Mouse (Mus musculus) urinary bladder, postnatal 10 days (tissue): Measurements from ENCODE around the gene Pam16.
A peak's percentile ranks its signal among the peaks of the same experiment; 100 is the strongest.
"Not testable (repeated sequence)": the region's sequence is repeated elsewhere in the genome, so short reads cannot be mapped to it uniquely, and the experiment has no call there.

ENCODE experiments used
- DNase-seq: peaks from one replicate; pipeline ENCODE4 v3.0.0; 2022; ENCODE audit warnings: low spot score

The Pam16 gene

GRCm38 (mm10) chr16:4592909-4593875 is 31.6 kb downstream of the Pam16 start:
- no peak for DNase-seq

GRCm38 (mm10) chr16:4590236-4590635 is 34.6 kb downstream of the Pam16 start:
- no peak for DNase-seq

GRCm38 (mm10) chr16:4587516-4588210 is 37.1 kb downstream of the Pam16 start:
- no peak for DNase-seq

- DNase-seq, result peak; percentile 88
Measured at GRCm38 (mm10) chr16:4586531-4587123, 38.2 kb downstream of the Pam16 start.

GRCm38 (mm10) chr16:4585642-4586530 is 38.9 kb downstream of the Pam16 start:
- DNase-seq, result no peak

GRCm38 (mm10) chr16:4584438-4584837 is 40.4 kb downstream of the Pam16 start:
- no peak for DNase-seq

- DNase-seq, result no peak
Measured at GRCm38 (mm10) chr16:4583807-4584206, 41.0 kb downstream of the Pam16 start.

GRCm38 (mm10) chr16:4581179-4581578 is 43.6 kb downstream of the Pam16 start:
- not testable (repeated sequence) for DNase-seq

GRCm38 (mm10) chr16:4578630-4579029 is 46.2 kb downstream of the Pam16 start:
- DNase-seq, result no peak

- no peak for DNase-seq
Measured at GRCm38 (mm10) chr16:4576873-4577272, 47.9 kb downstream of the Pam16 start.

GRCm38 (mm10) chr16:4576038-4576437 is 48.8 kb downstream of the Pam16 start:
- no peak for DNase-seq

- no peak for DNase-seq
Measured at GRCm38 (mm10) chr16:4570737-4571136, 54.1 kb downstream of the Pam16 start.

- peak; percentile 66 for DNase-seq
Measured at GRCm38 (mm10) chr16:4567912-4568311, 56.9 kb downstream of the Pam16 start.
